Mouse (Mus musculus): Measurements from ENCODE around the gene H2al2a.

Gene H2al2a

GRCm38 (mm10) chr2:17996858-17997257 is at the start of gene H2al2a:
TSS of gene H2al2a (minus strand) at chr2:17996958.
- DNase-seq (ENCODE audit: low read depth): no peak

DNA sequence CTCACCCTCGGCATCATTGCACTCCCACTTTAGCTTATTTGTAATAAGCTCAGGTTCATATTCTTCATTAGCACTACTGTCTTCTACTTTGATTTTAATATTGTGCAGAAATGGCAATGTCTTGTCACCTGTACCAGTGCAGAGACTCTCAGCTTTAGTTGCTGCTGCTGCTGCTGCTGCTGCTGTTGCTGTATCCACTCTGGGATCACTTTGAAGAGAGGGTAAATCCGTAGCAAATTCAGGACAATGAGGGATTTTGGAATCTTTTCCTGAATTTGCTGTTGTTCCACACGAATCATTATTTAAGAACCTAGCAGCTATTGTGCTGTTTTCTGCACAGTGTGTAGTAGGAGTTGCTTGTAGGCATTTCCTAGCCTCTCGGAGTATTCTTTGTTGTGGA is 49.4 kb upstream of the H2al2a start:
- no peak for DNase-seq (ENCODE audit: low read depth)

GRCm38 (mm10) chr2:18045781-18046181 is 49.0 kb upstream of the H2al2a start:
- DNase-seq (ENCODE audit: low read depth): peak; percentile 22

DNA sequence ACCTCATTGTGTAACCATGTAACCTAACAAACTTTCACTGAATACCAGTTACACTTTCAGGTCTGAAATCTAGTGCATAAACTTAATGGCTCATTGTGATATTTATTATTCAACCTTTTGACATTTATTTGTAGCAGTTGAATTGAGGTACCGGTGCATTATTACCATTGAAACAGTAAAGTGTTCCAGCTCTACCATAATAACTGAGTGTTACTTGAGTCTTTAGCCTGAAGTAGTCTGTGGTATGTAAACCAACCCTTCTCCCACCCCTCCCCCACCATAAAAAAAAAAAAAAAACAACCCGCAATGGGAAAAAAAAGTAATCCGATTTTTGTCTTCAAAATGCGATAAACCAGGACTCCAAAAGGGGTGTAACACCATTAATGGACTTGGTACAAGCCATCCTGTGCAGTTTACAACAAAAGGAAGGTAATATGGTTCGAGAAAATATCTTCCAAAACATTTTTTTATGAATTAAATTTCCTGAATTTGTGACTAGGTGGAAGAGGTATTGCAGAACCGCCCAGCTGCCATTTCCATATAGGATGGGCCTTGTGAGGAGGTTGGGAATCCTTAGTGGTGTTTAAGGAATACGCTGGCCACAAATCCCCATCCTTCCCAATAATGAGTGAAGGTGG is 48.5 kb upstream of the H2al2a start:
- DNase-seq (ENCODE audit: low read depth): no peak

DNA sequence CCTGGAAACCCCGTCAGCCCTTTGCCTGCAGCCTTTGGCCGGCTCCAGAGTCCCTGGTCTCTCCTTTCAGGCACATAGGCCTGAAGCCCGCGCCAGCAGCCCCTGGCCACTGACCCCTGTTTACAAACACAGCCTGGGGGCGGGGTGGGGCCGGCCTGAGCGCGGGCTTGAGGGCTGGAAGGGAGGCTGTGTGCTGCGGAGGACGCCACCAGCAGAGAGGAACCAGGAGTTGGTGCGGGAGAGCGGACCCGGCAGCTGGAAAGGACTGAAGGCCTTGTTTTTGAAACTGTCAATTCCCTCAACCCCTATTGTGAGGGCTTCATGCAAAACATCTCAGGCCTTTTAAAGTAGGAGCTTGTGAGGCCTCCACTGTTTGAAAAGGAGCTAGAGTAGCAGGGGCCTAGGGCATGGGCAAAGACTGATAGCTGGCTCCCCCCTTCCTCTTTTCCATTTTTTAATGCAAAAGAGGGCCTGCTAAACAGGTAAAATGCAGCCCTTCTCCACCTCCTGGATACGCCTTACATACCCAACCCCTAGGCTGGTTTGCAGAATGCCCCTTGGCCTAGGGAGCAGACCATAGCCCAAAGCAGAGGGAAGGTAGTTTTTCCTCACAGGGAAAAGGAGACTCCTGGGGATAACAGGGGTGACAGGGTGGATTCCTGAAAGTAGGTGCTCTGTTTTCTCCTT is 44.6 kb upstream of the H2al2a start:
- DNase-seq (ENCODE audit: low read depth): no peak

DNA sequence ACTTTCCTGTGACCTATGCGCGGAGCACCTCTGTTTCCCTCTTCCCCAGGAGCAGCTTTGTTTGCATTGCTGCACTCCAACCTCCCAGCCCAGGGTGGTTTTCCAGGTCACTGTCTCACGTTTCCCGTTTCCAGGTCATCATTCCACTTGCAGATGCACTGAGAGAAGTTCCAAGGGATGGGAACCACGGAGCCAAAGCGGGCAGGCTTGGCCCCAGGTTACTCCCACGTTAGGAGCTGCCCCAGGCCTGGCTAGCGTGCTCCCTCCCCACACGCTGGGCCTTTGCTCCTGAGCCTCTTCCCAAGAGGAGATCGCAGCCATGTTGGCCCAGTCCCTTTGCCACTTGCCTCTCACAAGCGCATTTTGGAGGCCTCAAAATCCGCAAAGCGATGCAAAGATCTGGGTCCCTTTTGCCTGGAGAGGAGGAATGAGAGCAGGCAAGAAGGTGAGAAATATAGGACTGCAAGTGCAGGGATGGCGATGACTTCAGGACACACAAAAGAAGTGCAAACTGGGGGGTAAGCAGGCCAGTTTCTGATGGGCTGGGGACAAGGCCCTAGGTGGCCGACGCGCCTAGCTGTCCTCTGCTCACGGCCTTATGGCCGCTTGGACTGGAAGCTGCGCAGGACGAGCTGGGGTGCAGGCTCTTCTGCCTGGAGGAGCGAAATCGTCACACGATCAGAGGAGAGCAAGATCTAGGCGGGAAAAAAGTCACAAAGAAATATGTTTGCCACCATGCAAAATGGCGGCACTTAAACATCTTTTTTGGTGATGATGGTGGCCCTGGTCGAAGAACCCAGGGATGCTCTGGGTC is 43.8 kb upstream of the H2al2a start:
- no peak for DNase-seq (ENCODE audit: low read depth)

GRCm38 (mm10) chr2:18039566-18040290 is 43.0 kb upstream of the H2al2a start:
- DNase-seq (ENCODE audit: low read depth): no peak

DNA sequence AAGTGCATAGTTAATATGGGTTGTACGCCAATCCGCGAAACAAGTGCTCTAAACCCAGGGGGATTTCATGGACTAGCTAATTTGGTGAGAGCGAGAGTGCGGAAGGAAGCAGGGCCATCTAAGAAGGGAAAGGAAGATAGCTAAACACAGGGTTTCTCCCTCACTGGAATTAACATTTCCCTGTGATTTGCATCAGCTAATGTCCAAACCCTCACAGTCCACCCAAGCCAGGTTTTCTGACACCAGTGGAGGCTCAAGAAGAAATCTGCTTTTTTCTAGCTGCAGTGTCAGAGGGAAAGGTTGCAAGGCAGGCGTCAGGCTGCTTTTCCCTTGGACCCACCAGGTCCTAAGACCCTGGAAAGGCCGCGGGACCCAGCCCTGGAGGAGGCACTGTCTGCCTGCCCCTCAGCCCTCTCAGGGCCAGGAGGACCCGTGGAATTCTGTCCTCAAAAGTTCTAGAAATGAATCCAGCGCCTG is 42.2 kb upstream of the H2al2a start:
- DNase-seq (ENCODE audit: low read depth): no peak

DNA sequence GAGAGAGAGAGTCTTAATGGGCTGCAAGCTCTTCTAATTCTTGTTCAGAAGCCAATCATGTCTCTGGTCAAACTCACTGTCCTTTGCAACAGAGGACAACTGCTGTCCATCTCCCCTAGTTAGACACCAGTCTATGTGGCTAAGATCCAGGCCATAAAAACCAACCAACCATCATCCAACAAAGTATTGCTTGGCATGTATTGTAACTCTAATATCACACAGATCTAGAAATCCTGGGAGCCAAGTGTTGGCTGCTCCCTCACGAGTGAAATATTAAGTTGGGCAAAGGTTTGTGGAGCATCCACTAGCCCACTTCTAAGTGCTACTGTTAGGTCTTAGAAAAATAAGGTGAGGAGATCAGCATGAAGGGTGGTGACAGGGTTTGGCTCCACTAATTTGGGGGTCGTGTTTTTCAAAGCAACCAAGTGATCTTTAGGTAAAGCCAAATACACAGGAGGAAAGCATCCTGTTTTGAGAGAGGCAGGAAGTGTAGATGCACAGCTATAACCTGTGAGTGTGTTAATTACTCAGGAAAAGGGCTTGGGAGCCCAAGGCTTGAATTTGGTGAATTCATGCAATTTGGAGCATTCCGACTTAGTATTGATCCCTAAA is 41.5 kb upstream of the H2al2a start:
- no peak for DNase-seq (ENCODE audit: low read depth)

DNA sequence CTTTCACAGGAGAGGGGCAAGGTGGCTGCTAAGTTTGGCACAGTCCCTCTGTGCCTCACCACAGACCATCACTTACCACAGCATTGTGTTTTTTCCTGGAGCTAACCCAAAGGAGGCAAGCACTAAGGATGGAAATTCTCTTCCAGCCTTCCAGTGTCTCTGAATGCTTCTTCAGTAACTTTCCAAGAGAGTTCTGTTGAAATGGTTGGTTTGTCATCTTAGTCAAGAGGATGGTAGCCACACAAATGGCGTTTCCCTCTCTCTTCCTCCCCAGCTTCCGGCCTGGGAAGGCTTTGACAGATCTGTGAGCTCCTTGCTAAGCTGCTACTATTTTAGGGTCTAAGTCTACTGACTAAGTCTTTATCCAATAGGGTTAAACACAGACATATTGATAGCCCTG is 40.7 kb upstream of the H2al2a start, which contains the start of gene A930004D18Rik:
Gene A930004D18Rik, minus strand, starts transcription at position 247 of the 400 bp plus-strand sequence.
- DNase-seq (ENCODE audit: low read depth): no peak

- no peak for DNase-seq (ENCODE audit: low read depth)
Measured at GRCm38 (mm10) chr2:18034371-18035250, 37.9 kb upstream of the H2al2a start.

DNA sequence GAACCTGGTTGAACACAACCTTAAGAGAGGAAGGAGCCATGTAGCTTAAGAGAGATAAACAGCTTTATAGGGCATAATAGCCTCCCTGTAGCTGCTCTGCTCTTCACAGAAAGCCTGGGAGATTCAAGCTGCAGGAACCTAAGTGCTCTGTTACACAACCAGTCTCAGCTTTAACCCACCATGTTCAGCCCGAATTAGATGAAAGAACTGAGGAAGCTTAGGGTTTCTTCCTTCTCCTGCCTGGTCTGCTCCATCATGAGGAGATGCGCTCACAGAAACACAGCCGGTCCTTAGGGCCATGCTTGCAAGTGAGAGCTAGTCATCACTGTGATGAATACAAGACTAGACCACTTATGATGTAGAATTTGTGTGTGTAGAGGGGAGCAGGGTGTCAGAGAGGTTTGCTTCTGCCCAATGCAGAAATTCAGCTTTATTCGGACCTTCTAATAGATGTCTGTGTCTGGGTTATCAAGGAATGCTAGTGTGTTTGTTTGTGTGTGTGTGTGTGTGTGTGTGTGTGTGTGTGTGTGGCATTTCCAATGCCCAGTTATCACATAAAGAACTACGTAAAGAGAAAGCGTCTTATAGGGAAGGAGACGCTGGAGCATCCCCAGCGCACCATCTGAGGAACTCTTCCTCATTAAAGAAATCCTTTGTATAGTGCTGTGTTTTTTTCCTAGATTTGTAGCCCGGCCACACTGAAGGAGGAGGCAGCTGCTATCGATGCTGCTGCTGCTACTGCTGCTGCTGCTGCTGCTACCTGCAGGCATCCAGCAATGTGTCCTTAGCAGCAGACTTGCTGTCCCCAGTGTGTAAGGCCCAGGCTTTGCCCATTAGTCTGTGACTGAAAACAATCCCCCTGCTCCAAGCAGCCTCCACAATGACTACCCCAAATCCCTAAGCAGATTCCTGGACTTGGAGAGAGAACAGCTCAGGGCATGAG is 36.7 kb upstream of the H2al2a start:
- no peak for DNase-seq (ENCODE audit: low read depth)

DNA sequence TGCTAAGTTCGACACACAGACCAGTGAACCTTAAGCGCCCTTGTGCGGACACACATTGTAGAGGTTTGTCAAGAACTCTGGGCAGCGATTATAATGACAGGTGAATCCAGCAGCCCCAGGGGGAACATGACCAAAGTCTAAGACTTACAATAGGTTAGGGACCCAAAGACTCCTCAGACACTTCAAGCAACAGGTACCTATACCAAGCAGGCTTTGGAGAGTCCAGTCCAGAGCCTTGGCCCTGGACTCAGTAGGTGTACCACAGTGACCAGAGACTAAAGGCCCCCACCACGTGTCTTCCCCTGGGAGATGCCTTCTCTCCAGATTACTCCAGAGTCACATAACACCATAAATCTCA is 35.8 kb upstream of the H2al2a start:
- no peak for DNase-seq (ENCODE audit: low read depth)

GRCm38 (mm10) chr2:18031831-18032537 is 35.2 kb upstream of the H2al2a start:
- DNase-seq (ENCODE audit: low read depth): no peak

DNA sequence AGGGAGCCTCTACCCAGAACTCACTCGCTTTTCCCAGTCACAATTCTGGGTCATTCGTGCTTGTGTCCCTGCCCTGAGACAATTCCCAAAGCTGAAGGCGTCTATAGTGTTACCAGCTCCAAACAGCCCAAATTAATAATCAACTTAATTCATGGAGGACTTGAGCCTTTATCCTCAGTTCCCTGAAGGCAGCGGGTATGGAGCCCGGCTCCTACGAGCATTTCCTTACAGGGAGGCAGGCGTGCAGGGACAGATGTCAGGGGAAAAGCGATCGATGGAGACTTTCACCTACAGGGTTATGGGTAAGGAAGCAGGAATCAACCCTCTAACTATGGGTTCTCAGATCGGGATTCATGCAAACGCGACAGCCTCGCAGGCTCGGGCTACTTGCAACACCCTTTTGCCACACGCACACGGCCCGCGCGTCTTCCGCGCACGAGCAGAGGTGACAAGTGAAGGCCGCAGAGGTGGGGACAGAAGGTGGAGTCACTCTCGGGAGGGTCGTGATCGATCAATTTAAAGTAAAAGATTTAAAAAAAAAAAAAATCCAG is 34.6 kb upstream of the H2al2a start:
- no peak for DNase-seq (ENCODE audit: low read depth)

DNA sequence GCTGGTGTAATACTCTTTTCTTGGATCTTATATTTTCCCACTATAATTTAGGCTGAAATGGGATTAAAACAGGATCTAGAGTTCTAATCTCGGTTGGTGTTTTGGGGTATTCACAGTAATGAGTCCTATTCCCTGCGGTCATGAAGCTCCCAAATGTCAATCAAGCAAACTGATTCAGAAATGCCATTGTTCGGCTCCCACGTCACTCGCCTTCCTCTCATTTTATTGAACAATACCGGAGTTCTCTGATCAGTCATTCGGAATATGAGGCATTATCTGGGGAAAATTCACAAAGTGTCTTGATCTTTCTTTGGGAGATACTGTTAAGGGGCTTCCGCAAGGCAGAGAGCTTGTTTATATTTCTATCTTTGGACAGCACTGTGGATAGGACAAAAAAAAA is 33.8 kb upstream of the H2al2a start:
- DNase-seq (ENCODE audit: low read depth): no peak

- DNase-seq (ENCODE audit: low read depth): no peak
Measured at GRCm38 (mm10) chr2:18029656-18030055, 32.9 kb upstream of the H2al2a start.

GRCm38 (mm10) chr2:18028140-18029021 is 31.6 kb upstream of the H2al2a start:
- DNase-seq (ENCODE audit: low read depth): peak; percentile 74
